Mouse (Mus musculus): Measurements from ENCODE around the gene Tktl2. TPM values are rescaled to one million over a fixed set of nuclear protein-coding genes. Genes with fewer than 3 reads are reported as not detected.

Gene Tktl2
- polyA plus RNA-seq, 1 experiment, result not detected

DNA sequence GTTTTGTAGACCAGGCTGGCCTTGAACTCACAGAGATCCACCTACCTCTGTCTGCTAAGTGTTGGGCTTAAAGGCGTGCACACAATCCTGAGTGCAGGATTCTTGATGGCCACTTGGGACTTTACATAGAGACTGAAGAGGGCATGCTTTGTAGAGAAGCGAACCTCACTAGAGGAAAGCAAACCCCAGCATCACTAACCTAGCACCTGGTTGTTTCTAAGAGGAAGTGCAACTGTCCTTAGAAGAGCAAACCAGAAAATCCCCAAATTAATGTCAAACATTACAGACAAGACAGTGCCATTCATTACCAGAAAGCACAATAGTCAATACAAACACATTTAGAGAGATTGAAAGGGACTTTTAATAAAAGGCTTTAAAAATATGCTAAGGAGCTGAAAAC lies 8.2 kb upstream of the Tktl2 start:
- WGBS, result 79% methylated on average over 2 of the region's 2 CpGs
- Histone ChIP-seq H3K4me1 (ENCODE audit: control insufficient read depth, insufficient read depth, low read length) (no peaks in the 10 kb centered on the region), H3K4me3 (ENCODE audit: insufficient read depth, low read depth, low read length) (no peak overlapping the region), H3K27ac (ENCODE audit: insufficient read depth, low read depth, low read length) (no peak overlapping the region)
- TF ChIP-seq CTCF (IDR thresholded peaks at IDR 0.05; ENCODE audit: insufficient read depth, low read depth, low read length) (no peak), POLR2A (IDR thresholded peaks at IDR 0.05; ENCODE audit: insufficient read depth, low read depth, low read length) (no peak)

DNA sequence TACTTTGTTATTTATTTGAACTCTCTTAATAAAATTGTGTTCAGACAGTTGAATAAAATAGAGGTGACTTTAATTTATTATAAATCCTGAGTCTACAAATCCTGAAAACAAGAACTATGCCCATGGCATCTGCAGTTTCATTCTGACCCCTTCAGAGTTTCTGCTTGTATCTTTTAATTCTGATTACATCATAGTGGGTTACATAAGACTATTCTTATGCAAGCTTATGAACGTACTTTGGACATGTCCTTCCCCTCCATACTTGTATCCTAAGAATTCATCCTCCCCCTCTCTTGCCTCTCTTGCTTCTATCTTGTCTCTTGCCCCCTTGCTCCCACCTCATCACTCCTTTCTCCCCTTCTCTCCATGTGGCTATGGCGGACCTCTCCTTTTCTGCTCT lies 7.6 kb downstream of the Tktl2 start:
- no peak for TF ChIP-seq CTCF (IDR thresholded peaks at IDR 0.05; ENCODE audit: insufficient read depth, low read depth, low read length)
- TF ChIP-seq POLR2A (IDR thresholded peaks at IDR 0.05; ENCODE audit: insufficient read depth, low read depth, low read length), result no peak
- H3K27ac ChIP-seq (ENCODE audit: insufficient read depth, low read depth, low read length), result no peak overlapping the region
- no peak overlapping the region for H3K4me3 ChIP-seq (ENCODE audit: insufficient read depth, low read depth, low read length)
- 78% methylated on average over 2 of the region's 2 CpGs for WGBS
- no peaks in the 10 kb centered on the region for H3K4me1 ChIP-seq (ENCODE audit: control insufficient read depth, insufficient read depth, low read length)

DNA sequence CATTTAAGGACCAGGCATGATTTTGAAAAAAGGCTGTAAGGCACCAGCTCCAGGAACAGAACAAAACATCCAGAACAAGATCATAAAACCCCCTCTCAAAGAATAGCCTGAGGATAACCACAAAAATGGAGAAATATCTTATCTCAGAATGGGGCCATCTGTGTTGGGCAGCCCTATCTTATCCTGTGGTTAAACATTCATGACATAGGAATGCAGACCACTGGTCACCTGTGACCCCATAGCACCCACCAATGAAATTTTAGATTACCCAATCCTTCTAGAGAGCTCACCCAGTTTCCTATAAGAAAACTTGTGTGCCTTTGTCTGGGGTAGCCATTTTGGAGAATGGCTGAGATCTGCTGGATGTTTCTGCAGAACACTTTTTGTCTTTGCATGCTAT lies 9.0 kb downstream of the Tktl2 start:
- Histone ChIP-seq H3K27ac (ENCODE audit: insufficient read depth, low read depth, low read length) (no peak overlapping the region), H3K4me1 (ENCODE audit: control insufficient read depth, insufficient read depth, low read length) (no peaks in the 10 kb centered on the region), H3K4me3 (ENCODE audit: insufficient read depth, low read depth, low read length) (no peak overlapping the region)
- TF ChIP-seq CTCF (IDR thresholded peaks at IDR 0.05; ENCODE audit: insufficient read depth, low read depth, low read length), result no peak
- TF ChIP-seq POLR2A (IDR thresholded peaks at IDR 0.05; ENCODE audit: insufficient read depth, low read depth, low read length), result no peak

DNA sequence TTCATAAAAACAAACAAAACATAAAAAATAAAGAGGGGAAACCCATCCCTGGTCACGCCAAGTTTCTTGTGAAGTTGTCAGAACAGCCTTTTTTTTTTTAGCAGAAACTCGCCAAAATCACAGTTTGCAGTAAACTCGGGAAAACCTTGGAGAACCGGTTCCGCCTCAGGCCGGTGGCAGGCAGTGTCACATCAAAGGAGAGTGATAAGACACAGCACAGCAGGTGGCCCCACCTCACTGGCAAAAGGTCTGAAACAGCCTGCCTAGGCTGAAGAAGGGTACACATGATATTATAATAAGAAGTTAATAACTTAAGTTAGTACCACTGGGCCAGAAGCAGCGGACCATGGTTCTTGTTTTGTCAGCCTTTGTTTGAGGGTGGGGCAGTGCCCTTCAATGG lies 38.5 kb downstream of the Tktl2 start:
- TF ChIP-seq POLR2A (IDR thresholded peaks at IDR 0.05; ENCODE audit: insufficient read depth, low read depth, low read length) (no peak), CTCF (IDR thresholded peaks at IDR 0.05; ENCODE audit: insufficient read depth, low read depth, low read length) (no peak)
- H3K4me3 ChIP-seq (ENCODE audit: insufficient read depth, low read depth, low read length), result no peak overlapping the region
- H3K27ac ChIP-seq (ENCODE audit: insufficient read depth, low read depth, low read length), result no peak overlapping the region
- WGBS, result 36% methylated on average over 7 of the region's 7 CpGs
- no peaks in the 10 kb centered on the region for H3K4me1 ChIP-seq (ENCODE audit: control insufficient read depth, insufficient read depth, low read length)

Other genes with a start within 250 kb of the Tktl2 start
- not detected in 2 replicates for gene Tma16, start 25.2 kb upstream of the Tktl2 start, polyA plus RNA-seq (2012; ENCODE audit: insufficient read depth, insufficient read length, low replicate concordance, missing spikeins)
- not detected in 2 replicates for gene Npy5r, start 176.4 kb downstream of the Tktl2 start, polyA plus RNA-seq (2012; ENCODE audit: insufficient read depth, insufficient read length, low replicate concordance, missing spikeins)
- gene Npy1r, start 185.4 kb downstream of the Tktl2 start, polyA plus RNA-seq (2012; ENCODE audit: insufficient read depth, insufficient read length, low replicate concordance, missing spikeins), result not detected in 2 replicates